Mouse (Mus musculus) G1E (cell line): ENCODE data around the gene E2f4. TPM values are rescaled to one million over a fixed set of nuclear protein-coding genes. Genes with fewer than 3 reads are reported as not detected.

Experiments
- ATAC-seq: 2 replicates; pipeline ENCODE4 v1.8.0; 2016; ENCODE audit warnings: mild to moderate bottlenecking; ENCODE audit not compliant: insufficient number of reproducible peaks, poor library complexity, low FRiP score, severe bottlenecking; ENCODE audit errors: extremely low read depth
- DNase-seq: peaks from one replicate; pipeline ENCODE4 v3.0.0; 2012; ENCODE audit warnings: low spot score
- H3K27me3 ChIP-seq: 2 replicates; pipeline ENCODE4 v1.6.1; 2012; ENCODE audit warnings: mild to moderate bottlenecking, low read length, inconsistent platforms; ENCODE audit not compliant: insufficient read depth
- H3K36me3 ChIP-seq: replicated peaks from 2 replicates; pipeline ENCODE3; 2012; ENCODE audit warnings: mild to moderate bottlenecking, inconsistent platforms
- H3K4me1 ChIP-seq: 2 replicates; pipeline ENCODE4 v1.6.1; 2012; ENCODE audit warnings: low read depth, low read length, inconsistent platforms, mixed read lengths; ENCODE audit not compliant: insufficient read depth
- H3K4me3 ChIP-seq: 2 replicates; pipeline ENCODE4 v1.5.1; 2012; ENCODE audit warnings: low read depth, mild to moderate bottlenecking, inconsistent platforms, low read length, moderate library complexity, mixed read lengths
- H3K9me3 ChIP-seq: replicated peaks from 2 replicates; pipeline ENCODE4 v1.6.1; 2012; ENCODE audit warnings: inconsistent platforms
- CTCF ChIP-seq: IDR thresholded peaks from 2 replicates; pipeline ENCODE4 v1.5.1; 2012; ENCODE audit warnings: low read depth, low read length, inconsistent platforms, mixed read lengths
- GATA1 ChIP-seq: IDR thresholded peaks from 2 replicates; pipeline ENCODE4 v1.6.1; 2012; ENCODE audit warnings: borderline replicate concordance, low read length, inconsistent platforms, mixed read lengths
- GATA2 ChIP-seq: IDR thresholded peaks from 2 replicates; pipeline ENCODE4 v1.6.1; 2012; ENCODE audit warnings: low read depth, low read length, inconsistent platforms, borderline replicate concordance
- POLR2AphosphoS5 ChIP-seq: IDR thresholded peaks from 2 replicates; pipeline ENCODE4 v1.6.1; 2012; ENCODE audit warnings: low read depth, low read length, inconsistent platforms; ENCODE audit not compliant: insufficient replicate concordance
- TAL1 ChIP-seq: conservative IDR thresholded peaks from 2 replicates; pipeline ENCODE4 v1.6.1; 2012; ENCODE audit warnings: low read depth, low read length, inconsistent platforms, mixed read lengths
- polyA plus RNA-seq: library from polyadenylated mRNA; stranded (reverse); fragments of >175 nt; gene quantifications from 2 replicates; pipeline ENCODE4 v1.2.3, GENCODE M21; 2012
- total RNA-seq, 2 experiments: library from RNA; stranded (forward) in 1 of 2; stranded (reverse) in 1 of 2; fragments of 200-1000 nt in 1 of 2; fragments of >200 nt in 1 of 2; fragmentation: Nextera tagmentation in 1 of 2; gene quantifications; 2 replicates each; pipeline ENCODE4 v1.2.3; 2014 to 2017

Gene E2f4
- total and polyA plus RNA-seq, 3 experiments, result 42.5 to 274 (median 79.2) TPM

- peaks cover 64% of the 10 kb centered on the region for H3K4me1 ChIP-seq
- peak overlapping the region; percentile 30; the same call in 1 of the 2 replicates for H3K4me3 ChIP-seq
Observed at GRCm38 (mm10) chr8:105304325-105305210, 7.1 kb downstream of the E2f4 start.

DNA sequence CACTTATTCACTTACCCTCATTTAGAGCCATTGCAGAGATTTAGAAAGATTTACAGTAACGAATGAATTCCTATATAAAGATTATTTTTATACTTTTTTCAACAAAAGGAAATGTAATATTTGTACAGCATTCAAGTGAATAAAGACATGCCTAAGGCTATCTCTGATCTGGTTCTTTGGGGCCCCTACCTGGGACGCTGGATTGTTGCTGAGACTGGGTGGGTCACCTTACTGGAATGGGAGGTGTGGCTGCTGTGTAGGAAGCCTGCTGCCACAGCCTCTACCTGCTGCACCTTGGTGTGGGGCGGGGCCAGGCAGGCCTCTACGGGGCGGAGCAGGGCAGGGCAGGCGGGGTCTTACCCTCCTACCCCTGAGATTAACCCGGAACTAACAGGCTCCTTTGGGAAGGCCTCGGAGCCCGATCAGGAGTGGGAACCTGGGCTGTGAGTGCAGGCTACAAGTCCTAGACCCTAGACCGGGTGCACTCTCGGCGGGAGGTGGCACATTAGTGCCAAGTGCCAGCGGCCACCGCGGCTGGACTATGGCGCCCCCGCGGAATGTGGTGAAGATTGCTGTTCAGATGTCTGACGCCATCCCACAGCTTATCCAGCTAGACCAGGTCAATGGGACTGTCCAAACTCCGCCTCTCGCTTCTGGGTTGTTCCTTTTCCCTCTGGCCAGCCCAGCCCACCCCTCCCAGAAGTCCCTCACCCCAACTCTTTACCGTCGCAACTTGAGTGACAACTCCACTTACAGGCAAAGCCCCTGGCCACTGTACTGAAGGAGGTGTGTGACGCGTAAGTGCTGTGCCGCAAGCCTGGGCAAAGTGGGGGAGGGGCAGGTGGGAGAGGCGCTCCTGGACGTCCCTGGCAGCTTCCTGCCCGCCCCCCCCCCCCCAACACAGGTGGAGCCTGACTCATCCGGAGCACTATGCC is 8.0 kb downstream of the E2f4 start, which contains the start of gene Elmo3:
Gene Elmo3, plus strand, starts transcription at position 391 of the 935 bp plus-strand sequence.
- TF ChIP-seq POLR2AphosphoS5 (peak; percentile 89; the same call in 1 of the 2 replicates), GATA1 (no peak)
- DNase-seq, result no peak
- no peak; the same call in 1 of the 2 replicates for ATAC-seq
- H3K36me3 ChIP-seq, result peaks cover 99% of the 10 kb centered on the region
- H3K4me3 ChIP-seq, result peak within 1 kb of the TSS; percentile 63; the same call in 1 of the 2 replicates
- H3K4me1 ChIP-seq, result peaks cover 55% of the 10 kb centered on the region
- no peaks in the 10 kb centered on the region for H3K27me3 ChIP-seq
- H3K9me3 ChIP-seq, result no peaks in the 10 kb centered on the region; the same call in 1 of the 2 replicates

More at GRCm38 (mm10) chr8:105304325-105305210, 7.1 kb downstream of the E2f4 start:
- DNase-seq (no peak), ATAC-seq (no peak)
- Histone ChIP-seq H3K36me3 (peaks cover 99% of the 10 kb centered on the region), H3K27me3 (no peaks in the 10 kb centered on the region), H3K9me3 (no peaks in the 10 kb centered on the region; the same call in 1 of the 2 replicates)
- TF ChIP-seq POLR2AphosphoS5 (no peak), GATA1 (no peak), TAL1 (no peak), GATA2 (no peak), CTCF (no peak)

GRCm38 (mm10) chr8:105306146-105306691 is 8.8 kb downstream of the E2f4 start:
- Histone ChIP-seq H3K4me1 (peaks cover 50% of the 10 kb centered on the region), H3K9me3 (no peaks in the 10 kb centered on the region; the same call in 1 of the 2 replicates), H3K4me3 (no peak overlapping the region), H3K36me3 (peaks cover 97% of the 10 kb centered on the region), H3K27me3 (no peaks in the 10 kb centered on the region)
- TF ChIP-seq TAL1 (no peak), CTCF (no peak), GATA2 (no peak), GATA1 (no peak), POLR2AphosphoS5 (no peak)
- ATAC-seq (no peak), DNase-seq (no peak)

DNA sequence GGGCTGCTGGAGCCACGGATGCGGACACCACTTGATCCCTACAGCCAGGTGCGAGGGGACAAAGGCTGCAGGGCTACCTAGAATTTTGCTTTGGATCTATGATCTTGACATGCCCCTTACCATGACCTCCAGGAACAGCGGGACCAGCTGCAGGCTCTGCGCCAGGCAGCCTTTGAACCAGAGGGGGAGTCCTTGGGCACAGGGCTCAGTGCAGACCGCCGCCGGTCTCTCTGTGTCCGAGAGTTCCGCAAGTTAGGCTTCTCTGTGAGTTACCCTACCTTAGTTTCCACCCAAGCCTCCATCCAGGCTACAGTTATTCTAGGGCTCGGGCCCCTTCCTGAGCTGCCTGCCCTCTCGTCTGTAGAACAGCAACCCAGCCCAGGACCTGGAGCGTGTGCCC is 10.2 kb downstream of the E2f4 start:
- H3K9me3 ChIP-seq, result no peaks in the 10 kb centered on the region; the same call in 1 of the 2 replicates
- H3K36me3 ChIP-seq, result peaks cover 98% of the 10 kb centered on the region
- ATAC-seq (no peak), DNase-seq (no peak)
- H3K4me3 ChIP-seq, result no peak overlapping the region
- peaks cover 49% of the 10 kb centered on the region for H3K4me1 ChIP-seq
- H3K27me3 ChIP-seq, result no peaks in the 10 kb centered on the region
- TF ChIP-seq POLR2AphosphoS5 (no peak), TAL1 (no peak), GATA1 (no peak), CTCF (no peak), GATA2 (no peak)

DNA sequence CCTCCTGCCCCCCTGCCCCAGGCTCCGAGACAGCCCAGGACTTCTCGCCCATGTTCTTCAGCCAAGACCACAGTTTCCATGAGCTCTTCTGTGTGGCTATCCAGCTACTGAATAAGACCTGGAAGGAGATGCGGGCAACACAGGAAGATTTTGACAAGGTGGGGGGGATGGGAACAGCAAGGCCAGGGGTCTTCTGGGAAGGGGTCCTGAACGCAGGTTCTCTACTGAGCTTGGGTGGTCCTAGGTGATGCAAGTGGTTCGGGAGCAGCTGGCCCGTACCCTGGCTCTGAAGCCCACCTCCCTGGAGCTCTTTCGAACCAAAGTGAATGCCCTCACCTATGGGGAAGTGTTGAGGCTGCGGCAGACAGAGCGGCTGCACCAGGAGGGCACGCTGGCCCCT is 11.0 kb downstream of the E2f4 start:
- H3K9me3 ChIP-seq, result no peaks in the 10 kb centered on the region
- no peak overlapping the region for H3K4me3 ChIP-seq
- H3K4me1 ChIP-seq, result peaks cover 46% of the 10 kb centered on the region
- TF ChIP-seq POLR2AphosphoS5 (no peak), TAL1 (no peak)
- no peaks in the 10 kb centered on the region for H3K27me3 ChIP-seq
- H3K36me3 ChIP-seq, result peaks cover 98% of the 10 kb centered on the region
- ATAC-seq (no peak), DNase-seq (no peak)
